Mouse (Mus musculus) neutrophil, adult 65 days (primary cell): ENCODE measurements around the gene A730009L09Rik. TPM values are rescaled to one million over a fixed set of nuclear protein-coding genes. Genes with fewer than 3 reads are reported as not detected.

Experiments used
- total RNA-seq: library from RNA; stranded (reverse); gene quantifications from 2 replicates; pipeline ENCODE4 v1.2.4, GENCODE M21; 2023

A730009L09Rik gene
- not detected in 2 replicates for total RNA-seq

GRCm38 (mm10) chr16:84514821-84515220 is at the start of gene A730009L09Rik:
Gene A730009L09Rik (plus strand): TSS chr16:84515121.

Other genes with a start within 250 kb of the A730009L09Rik start
- gene Mrpl39, start 220.6 kb downstream of the A730009L09Rik start, total RNA-seq: 7.6 and 9.8 TPM in 2 replicates